Mouse (Mus musculus): ENCODE results near the gene Folr1.

- TF ChIP-seq CHD2 (IDR thresholded peaks at IDR 0.05; ENCODE audit: low read depth, low read length), result peak; percentile 31; the same call in 1 of the 2 replicates
- TF ChIP-seq MAFK (IDR thresholded peaks at IDR 0.05; ENCODE audit: insufficient read depth, low read depth, low read length), result 0 out of 2 replicates have a peak, but pooled peaks have one; percentile 14
- 0 out of 2 replicates have a peak, but pooled peaks have one; percentile 25 for TF ChIP-seq ZNF384 (IDR thresholded peaks at IDR 0.05; ENCODE audit: low read depth, low read length)
- TF ChIP-seq ZC3H11A (IDR thresholded peaks at IDR 0.05; ENCODE audit: borderline replicate concordance, low read depth, low read length), result no peak
- TF ChIP-seq HCFC1 (IDR thresholded peaks at IDR 0.05; ENCODE audit: borderline replicate concordance, insufficient read depth, low read length), result no peak
Measured at GRCm38 (mm10) chr7:101868241-101869162, 2.1 kb downstream of the Folr1 start.
